Mouse (Mus musculus) cerebellum, adult 8-10 months (tissue): ENCODE results near the gene Slc2a1.
A peak's percentile ranks its signal among the peaks of the same experiment; 100 is the strongest.

Source experiments
- DNase-seq: peaks from one replicate; pipeline ENCODE4 v3.0.0; 2022

Slc2a1 gene

GRCm38 (mm10) chr4:119131189-119131910 lies 22.8 kb downstream of the Slc2a1 start:
- no peak for DNase-seq

DNA sequence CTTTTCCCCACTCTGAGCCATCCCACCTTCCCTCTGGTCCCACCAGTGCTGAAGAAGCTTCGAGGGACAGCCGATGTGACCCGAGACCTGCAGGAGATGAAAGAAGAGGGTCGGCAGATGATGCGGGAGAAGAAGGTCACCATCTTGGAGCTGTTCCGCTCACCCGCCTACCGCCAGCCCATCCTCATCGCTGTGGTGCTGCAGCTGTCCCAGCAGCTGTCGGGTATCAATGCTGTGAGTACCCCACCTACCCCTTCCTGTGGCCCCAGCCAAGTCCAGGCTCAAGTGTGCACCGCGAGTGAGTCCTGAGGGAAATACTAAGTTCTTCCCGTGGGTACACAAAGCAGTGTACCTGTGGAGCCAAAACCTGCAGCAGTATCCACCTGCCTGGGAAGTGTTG lies 24.8 kb downstream of the Slc2a1 start:
- DNase-seq: no peak

DNA sequence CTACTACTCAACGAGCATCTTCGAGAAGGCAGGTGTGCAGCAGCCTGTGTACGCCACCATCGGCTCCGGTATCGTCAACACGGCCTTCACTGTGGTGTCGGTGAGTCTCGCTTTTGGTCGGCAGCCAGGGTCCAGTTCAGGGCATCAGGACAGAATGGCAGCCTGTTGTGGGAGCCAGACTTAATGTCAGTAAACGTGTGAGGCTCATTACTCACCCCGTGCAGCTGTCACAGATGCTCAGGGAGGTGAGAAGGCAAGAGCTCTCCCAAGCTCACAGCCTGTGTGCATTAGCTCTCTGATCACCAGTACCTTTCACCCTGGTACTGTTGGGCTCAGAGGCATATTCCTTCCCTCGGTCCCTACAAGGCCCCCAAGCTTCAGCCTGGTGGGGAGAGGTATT lies 25.3 kb downstream of the Slc2a1 start:
- no peak for DNase-seq

- DNase-seq: no peak
Measured at GRCm38 (mm10) chr4:119137313-119137712, 28.8 kb downstream of the Slc2a1 start.

DNA sequence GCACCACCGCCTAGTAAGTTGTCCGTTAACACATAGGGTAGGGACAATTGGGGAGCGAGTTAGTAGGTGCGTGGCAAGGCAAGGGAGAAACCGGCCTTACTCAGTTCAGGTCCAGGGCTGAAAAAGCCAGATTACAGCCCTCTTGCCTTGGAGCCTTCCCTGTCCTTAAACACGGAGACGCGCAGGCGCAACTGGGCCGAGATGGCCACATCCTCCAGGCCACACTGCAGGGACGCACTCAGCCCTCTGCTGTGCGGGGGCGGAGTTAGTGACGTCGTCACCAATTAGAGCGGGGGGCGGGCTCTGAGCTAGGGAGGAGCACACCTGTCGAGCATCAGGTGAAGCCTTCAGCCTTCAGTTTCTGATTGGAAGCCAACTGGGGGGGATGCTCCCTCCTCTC lies 29.7 kb downstream of the Slc2a1 start:
- DNase-seq: peak; percentile 78

- no peak for DNase-seq
Measured at GRCm38 (mm10) chr4:119138776-119139175, 30.3 kb downstream of the Slc2a1 start.

GRCm38 (mm10) chr4:119140126-119140525 lies 31.6 kb downstream of the Slc2a1 start:
- DNase-seq: no peak

DNA sequence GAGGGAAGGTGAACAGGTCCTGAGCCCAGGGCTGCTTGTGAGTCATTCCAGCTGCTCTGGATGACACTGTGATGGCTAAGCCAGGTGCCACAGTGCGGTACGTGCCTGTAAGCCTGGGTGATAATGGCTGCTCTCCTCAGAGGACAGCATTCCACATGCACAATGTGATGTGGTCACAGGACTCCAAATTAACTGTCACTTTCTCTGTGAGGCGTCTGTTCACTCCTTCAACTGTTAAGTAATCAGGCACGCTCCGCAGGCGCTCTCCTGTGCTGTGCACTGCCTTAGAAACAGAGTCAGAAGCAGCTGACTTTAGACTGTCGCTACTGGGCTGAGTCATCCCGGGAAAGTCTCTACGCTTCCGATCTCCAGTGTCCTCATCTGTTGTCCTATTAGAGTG lies 32.7 kb downstream of the Slc2a1 start:
- DNase-seq: no peak

GRCm38 (mm10) chr4:119142230-119142871 lies 33.8 kb downstream of the Slc2a1 start:
- DNase-seq: no peak

- DNase-seq: no peak
Measured at GRCm38 (mm10) chr4:119146816-119147215, 38.3 kb downstream of the Slc2a1 start.

- no peak for DNase-seq
Measured at GRCm38 (mm10) chr4:119147347-119147746, 38.8 kb downstream of the Slc2a1 start.

GRCm38 (mm10) chr4:119148741-119149140 lies 40.2 kb downstream of the Slc2a1 start:
- no peak for DNase-seq

GRCm38 (mm10) chr4:119157186-119157585 lies 48.7 kb downstream of the Slc2a1 start:
- DNase-seq: peak; percentile 47

DNA sequence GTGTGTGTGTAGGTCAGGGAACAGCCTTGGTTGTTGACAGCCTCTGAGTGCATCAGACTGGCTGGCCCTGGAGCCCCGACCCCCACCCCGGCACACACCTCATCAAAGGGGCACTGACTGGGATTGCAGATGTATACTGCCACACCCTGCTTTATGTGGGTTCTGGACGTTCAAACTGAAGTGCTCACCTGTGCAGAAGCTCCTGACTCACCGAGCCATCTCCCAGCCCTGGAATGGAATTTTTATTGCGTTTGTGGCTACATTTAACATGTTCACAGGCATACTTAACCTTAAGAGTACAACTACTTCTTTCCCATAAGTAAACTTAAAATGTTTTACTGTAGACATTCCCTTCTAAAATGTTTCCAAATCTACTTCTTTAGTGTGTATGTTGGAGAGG lies 49.4 kb downstream of the Slc2a1 start:
- DNase-seq: no peak

GRCm38 (mm10) chr4:119161358-119161757 lies 52.8 kb downstream of the Slc2a1 start:
- no peak for DNase-seq

- DNase-seq: no peak
Measured at GRCm38 (mm10) chr4:119162990-119163389, 54.5 kb downstream of the Slc2a1 start.

GRCm38 (mm10) chr4:119165916-119166315 lies 57.4 kb downstream of the Slc2a1 start:
- no peak for DNase-seq

- DNase-seq: no peak
Measured at GRCm38 (mm10) chr4:119167068-119167467, 58.6 kb downstream of the Slc2a1 start.

- peak; percentile 86 for DNase-seq
Measured at GRCm38 (mm10) chr4:119167663-119168062, 59.2 kb downstream of the Slc2a1 start.

GRCm38 (mm10) chr4:119172919-119173650 lies 64.6 kb downstream of the Slc2a1 start:
- peak; percentile 27 for DNase-seq

DNA sequence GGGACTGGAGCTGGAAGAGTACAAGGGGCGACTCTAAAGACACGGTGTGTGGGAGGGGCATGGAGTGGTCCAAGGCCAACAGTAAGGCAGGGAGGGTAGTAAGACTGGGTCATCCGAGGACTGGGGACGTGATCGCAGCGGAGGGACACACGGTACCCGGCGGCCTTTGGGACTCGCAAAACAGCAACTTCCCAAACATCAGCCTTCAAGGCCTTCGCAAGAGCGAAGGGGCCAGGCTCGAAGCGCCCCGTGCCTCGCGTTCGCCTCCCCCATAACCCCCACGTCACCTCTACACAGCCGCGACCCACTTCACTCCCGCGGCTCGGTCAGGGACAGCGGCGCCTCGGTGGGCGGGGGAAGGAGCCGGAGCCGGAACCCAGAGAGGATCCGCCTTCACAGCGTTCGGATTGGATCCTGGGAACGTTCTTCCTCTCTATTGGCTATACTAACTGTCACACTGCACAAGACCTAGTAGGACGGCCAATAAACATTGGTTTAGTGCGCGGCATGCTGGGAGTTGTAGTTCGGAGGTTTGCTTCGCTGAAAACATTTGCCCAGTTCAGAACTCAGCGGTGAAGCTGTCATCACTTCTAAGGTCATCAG lies 65.4 kb downstream of the Slc2a1 start, which contains the start of gene Zfp691:
TSS of gene Zfp691 (minus strand) at position 345 of the 603 bp plus-strand sequence.
- DNase-seq: peak; percentile 94

DNA sequence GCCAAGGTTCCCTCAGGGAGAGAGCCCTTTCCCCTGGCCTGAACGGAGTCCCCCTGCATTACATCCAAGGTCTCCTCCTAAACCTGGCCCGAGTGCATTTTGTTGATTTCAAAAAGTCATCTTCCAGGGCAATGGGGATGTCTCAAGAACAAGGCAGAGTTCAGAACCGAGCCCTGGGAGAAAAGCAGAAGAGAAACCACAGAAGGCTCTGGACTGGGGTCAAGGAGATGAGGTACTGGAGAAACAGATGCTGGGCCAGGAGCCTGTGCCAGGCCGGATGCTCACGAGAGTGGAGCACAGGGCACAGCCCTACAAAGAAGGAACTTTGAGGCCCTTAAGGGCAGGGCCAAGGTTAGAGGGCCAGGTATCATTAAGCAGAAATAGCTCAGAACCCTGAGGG lies 69.2 kb downstream of the Slc2a1 start:
- no peak for DNase-seq

DNA sequence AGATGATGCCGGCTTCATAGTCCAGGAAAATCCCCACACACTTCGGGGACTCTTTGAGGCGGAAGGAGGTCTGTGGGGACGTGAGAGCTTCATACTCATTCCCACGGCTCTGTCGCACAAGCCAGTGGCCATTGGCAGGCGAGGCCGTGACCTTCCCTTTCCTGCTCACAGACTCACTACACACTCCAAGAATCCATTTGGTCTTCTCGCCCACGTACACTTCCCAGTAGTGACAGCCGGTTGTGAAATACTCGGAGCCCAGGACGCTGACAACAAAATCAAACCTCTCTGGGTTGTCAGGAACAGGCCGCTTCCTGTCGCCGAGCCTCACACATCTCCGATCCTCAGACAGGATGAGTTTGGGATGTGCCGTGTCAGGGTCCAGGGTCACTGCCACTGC lies 69.8 kb downstream of the Slc2a1 start:
- no peak for DNase-seq
